Mouse (Mus musculus): ENCODE data around the gene Ppp4r3b. TPM values are rescaled to one million over a fixed set of nuclear protein-coding genes. Genes with fewer than 3 reads are reported as not detected.

Ppp4r3b gene
- polyA plus RNA-seq, 1 experiment: 10.2 TPM

DNA sequence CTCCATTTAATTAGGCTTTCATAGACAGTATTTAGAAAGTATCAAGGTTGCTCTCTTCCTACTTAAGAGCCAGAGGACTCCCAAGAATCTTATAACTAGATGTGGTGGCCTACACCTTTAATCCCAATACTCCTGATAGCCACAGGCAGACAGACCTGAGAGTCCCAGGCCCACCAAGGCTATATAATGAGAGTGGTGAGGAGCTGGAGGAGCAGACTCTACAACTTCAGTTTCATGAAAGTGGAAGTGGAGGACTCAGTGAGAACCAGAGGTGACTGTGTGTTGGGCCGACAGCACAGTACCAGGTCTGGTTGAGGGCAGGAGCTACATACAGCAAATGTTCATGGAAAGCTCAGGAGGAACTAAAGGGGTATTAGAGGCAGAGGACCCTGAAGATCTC, 75.0 kb downstream of the Ppp4r3b start:
- 100% methylated on average over 1 of the region's 1 CpGs for WGBS
- TF ChIP-seq POLR2A (IDR thresholded peaks at IDR 0.05; ENCODE audit: borderline replicate concordance, extremely low read depth, low read depth, low read length): no peak
- no peak for TF ChIP-seq CTCF (IDR thresholded peaks at IDR 0.05; ENCODE audit: insufficient read depth, low read length)
- H3K4me3 ChIP-seq (replicated peaks; ENCODE audit: extremely low read depth, low read depth, low read length): peak overlapping the region; percentile 35
- no peak for DNase-seq
- no peaks in the 10 kb centered on the region for H3K4me1 ChIP-seq (ENCODE audit: control insufficient read depth, insufficient read depth, low read length)

DNA sequence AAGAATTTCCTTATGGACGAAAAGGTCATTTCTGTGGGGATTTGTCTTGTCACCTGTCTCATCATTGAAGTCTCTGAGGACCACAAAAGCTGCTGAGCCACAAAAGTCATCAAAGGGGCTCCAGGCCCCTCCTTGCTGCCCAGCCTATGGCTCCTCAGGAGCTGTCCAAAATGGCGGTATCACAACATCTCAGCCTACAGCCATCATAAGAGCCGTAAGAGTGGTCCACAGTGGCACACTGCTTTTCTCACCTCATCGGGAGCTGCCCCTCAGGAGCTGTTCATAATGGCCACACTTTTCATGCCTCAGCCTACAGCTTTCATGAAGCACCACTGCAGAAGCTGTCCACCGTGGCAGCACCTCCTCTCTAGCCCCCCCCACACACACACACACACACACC, 75.7 kb downstream of the Ppp4r3b start:
- no peak for DNase-seq
- H3K4me1 ChIP-seq (ENCODE audit: control insufficient read depth, insufficient read depth, low read length): no peaks in the 10 kb centered on the region
- TF ChIP-seq POLR2A (IDR thresholded peaks at IDR 0.05; ENCODE audit: borderline replicate concordance, extremely low read depth, low read depth, low read length) (no peak), CTCF (IDR thresholded peaks at IDR 0.05; ENCODE audit: insufficient read depth, low read length) (no peak)
- WGBS: 100% methylated on average over 5 of the region's 5 CpGs
- H3K4me3 ChIP-seq (replicated peaks; ENCODE audit: extremely low read depth, low read depth, low read length): no peak overlapping the region

DNA sequence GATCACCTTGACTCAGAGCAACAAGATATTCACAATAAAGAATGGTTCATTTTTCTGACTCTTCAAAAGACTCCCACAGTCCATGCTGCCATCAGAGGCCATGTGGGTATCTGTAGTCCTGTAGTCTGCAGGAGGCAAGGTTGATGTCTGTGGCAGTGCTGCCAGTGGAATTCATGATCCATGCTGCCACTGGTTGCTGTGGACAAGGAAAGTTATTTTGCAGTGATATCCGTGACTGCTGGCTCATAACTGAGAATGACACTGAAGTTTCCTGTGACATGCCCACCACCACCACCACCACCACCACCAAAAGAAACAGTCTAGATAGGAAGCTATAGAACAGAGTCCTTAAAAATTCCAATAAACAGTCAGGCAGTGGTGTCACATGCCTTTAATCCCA, 82.0 kb downstream of the Ppp4r3b start:
- Histone ChIP-seq H3K4me1 (ENCODE audit: control insufficient read depth, insufficient read depth, low read length) (no peaks in the 10 kb centered on the region), H3K4me3 (replicated peaks; ENCODE audit: extremely low read depth, low read depth, low read length) (no peak overlapping the region)
- no peak for TF ChIP-seq POLR2A (IDR thresholded peaks at IDR 0.05; ENCODE audit: borderline replicate concordance, extremely low read depth, low read depth, low read length)
- no peak for TF ChIP-seq CTCF (IDR thresholded peaks at IDR 0.05; ENCODE audit: insufficient read depth, low read length)
- DNase-seq: no peak
- 75% methylated on average over 1 of the region's 1 CpGs for WGBS

DNA sequence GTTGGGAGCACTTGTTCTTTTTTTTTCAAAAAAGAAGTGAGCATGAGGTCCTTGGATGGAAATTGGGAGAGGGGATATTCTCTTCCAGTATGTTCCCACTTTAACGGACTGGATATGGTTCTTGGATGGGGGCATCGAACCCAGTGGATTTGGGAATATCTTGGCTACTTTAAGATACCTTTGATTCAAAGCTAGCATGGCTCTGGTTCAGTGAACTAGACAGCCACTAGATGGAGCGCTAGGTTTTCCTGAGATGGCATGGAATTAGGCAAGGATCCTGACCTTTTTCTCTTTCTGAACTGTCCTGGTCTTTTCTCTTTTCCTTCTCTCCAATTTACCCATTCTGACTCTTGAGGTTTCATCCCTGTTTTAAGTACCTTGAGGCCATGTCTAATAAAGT, 95.1 kb downstream of the Ppp4r3b start:
- Histone ChIP-seq H3K4me3 (replicated peaks; ENCODE audit: extremely low read depth, low read depth, low read length) (no peak overlapping the region), H3K4me1 (ENCODE audit: control insufficient read depth, insufficient read depth, low read length) (no peaks in the 10 kb centered on the region)
- 20% methylated on average over 3 of the region's 3 CpGs for WGBS
- no peak for DNase-seq
- TF ChIP-seq CTCF (IDR thresholded peaks at IDR 0.05; ENCODE audit: insufficient read depth, low read length) (peak; percentile 26; the same call in 1 of the 2 replicates), POLR2A (IDR thresholded peaks at IDR 0.05; ENCODE audit: borderline replicate concordance, extremely low read depth, low read depth, low read length) (no peak)

Other genes with a start within 250 kb of the Ppp4r3b start
- 4.6 and 5.4 TPM in 2 replicates for gene Pnpt1, start 42.1 kb upstream of the Ppp4r3b start, polyA plus RNA-seq (2012; rRNA removed)
- gene Cfap36, start 74.5 kb downstream of the Ppp4r3b start, polyA plus RNA-seq (2012; rRNA removed): 7.6 and 9.6 TPM in 2 replicates
- 2.0 and 2.3 TPM in 2 replicates for gene Ccdc88a, start 200.8 kb downstream of the Ppp4r3b start, polyA plus RNA-seq (2012; rRNA removed)